In genomic region chr8:61480260-61480967, GRCm38 (mm10) we compare ENCODE assay signal across 10 mouse cellular contexts. TPM values are rescaled to one million over a fixed set of nuclear protein-coding genes. Genes with fewer than 3 reads are reported as not detected.
DNase-seq lines count a peak whose midpoint lies in the region; ATAC-seq and TF ChIP-seq lines count a peak whose summit lies in the region.
"Had no signal": no experiment of that assay in that cellular context is flagged by ENCODE, and none has a peak within 500 bp of the region (broad histone marks: within the 10 kb centered on the region; RNA-seq: fewer than 3 reads in every experiment).

No protein-coding gene starts in this region.

- H3K4me2 ChIP-seq in midbrain, postnatal 0 days (ENCODE audit: low read depth, low read length, poor library complexity, severe bottlenecking), result no peak overlapping the region
- H3K4me2 ChIP-seq: embryonic facial prominence, embryonic 13.5 days had no signal

- H3K36me3 ChIP-seq in midbrain, postnatal 0 days (ENCODE audit: insufficient read depth, low read length), result no peaks in the 10 kb centered on the region
- H3K36me3 ChIP-seq in limb, embryonic 10.5 days, result no peaks in the 10 kb centered on the region
- H3K36me3 ChIP-seq: embryonic facial prominence, embryonic 13.5 days had no signal

- peak; percentile 19 to 21 for DNase-seq in heart, postnatal 10 days
- no peak for DNase-seq in heart, postnatal 25 days (ENCODE audit: low spot score)
- DNase-seq in WW6 (ENCODE audit: low read depth, low spot score), result peak; percentile 9
- peak; percentile 10 for DNase-seq in gastrocnemius, postnatal 10 days
- DNase-seq in midbrain, postnatal 0 days (ENCODE audit: low spot score), result peak; percentile 16
- no peak for DNase-seq in limb, embryonic 10.5 days (ENCODE audit: low spot score)
- no peak for DNase-seq in thymus, postnatal 25 days
- no peak for DNase-seq in frontal cortex, postnatal 14 days (ENCODE audit: low spot score in 2 of 2)
- DNase-seq: cerebellum, adult 9-11 months had no signal

- H3K4me1 ChIP-seq in midbrain, postnatal 0 days (ENCODE audit: insufficient read depth, low read length), result no peaks in the 10 kb centered on the region
- no peaks in the 10 kb centered on the region for H3K4me1 ChIP-seq in limb, embryonic 10.5 days
- H3K4me1 ChIP-seq: embryonic facial prominence, embryonic 13.5 days had no signal

- H3K9ac ChIP-seq in midbrain, postnatal 0 days (replicated peaks; ENCODE audit: low read length, poor library complexity, severe bottlenecking), result no peak overlapping the region
- H3K9ac ChIP-seq: embryonic facial prominence, embryonic 13.5 days had no signal

- H3K27ac ChIP-seq in midbrain, postnatal 0 days (ENCODE audit: low read depth, low read length), result no peak overlapping the region
- H3K27ac ChIP-seq in limb, embryonic 10.5 days, result no peak overlapping the region
- H3K27ac ChIP-seq: embryonic facial prominence, embryonic 13.5 days had no signal

- no peak for TF ChIP-seq CTCF in midbrain, postnatal 0 days (IDR thresholded peaks at IDR 0.05)

- 78% methylated on average over 14 of the region's 14 CpGs for WGBS in midbrain, postnatal 0 days
- 88% methylated on average over 14 of the region's 14 CpGs for WGBS in limb, embryonic 10.5 days

- H3K27me3 ChIP-seq in midbrain, postnatal 0 days (ENCODE audit: insufficient read depth, low read length), result no peaks in the 10 kb centered on the region
- H3K27me3 ChIP-seq in limb, embryonic 10.5 days (ENCODE audit: low read depth, poor library complexity, severe bottlenecking), result no peaks in the 10 kb centered on the region
- H3K27me3 ChIP-seq: embryonic facial prominence, embryonic 13.5 days had no signal

- no peaks in the 10 kb centered on the region for H3K9me3 ChIP-seq in midbrain, postnatal 0 days (ENCODE audit: low read length)
- H3K9me3 ChIP-seq in limb, embryonic 10.5 days (replicated peaks), result no peaks in the 10 kb centered on the region
- H3K9me3 ChIP-seq: embryonic facial prominence, embryonic 13.5 days had no signal

- intact Hi-C loops in heart, postnatal 10 days (cut with DNase I), result loop anchor here (2.0 kb wide), 1 partner anchor 408 kb away; no protein-coding TSS in a partner anchor
- intact Hi-C loops in heart, postnatal 25 days (cut with DNase I), result loop anchor here (5.0 to 10.0 kb wide), 2 partner anchors 438 to 856 kb away; no protein-coding TSS in a partner anchor

- no peak overlapping the region for H3K4me3 ChIP-seq in midbrain, postnatal 0 days (ENCODE audit: low read depth, low read length)
- H3K4me3 ChIP-seq in limb, embryonic 10.5 days, result no peak overlapping the region
- H3K4me3 ChIP-seq: embryonic facial prominence, embryonic 13.5 days had no signal

- no peak for ATAC-seq in midbrain, postnatal 0 days (ENCODE audit: low FRiP score)

RNA-seq across cellular contexts. Expression of gene Cbr4, which starts 7.1 kb away (rescaled TPM):
- 10 to 100 TPM; 55.3 to 55.5 TPM for total RNA-seq in heart, postnatal 10 days (2021)
- 10 to 100 TPM; 69.8 to 80.8 TPM for total RNA-seq in heart, postnatal 25 days (2021)
- 10 to 100 TPM; 28.5 to 32.2 TPM for total RNA-seq in gastrocnemius, postnatal 10 days (2021)
- total RNA-seq in midbrain, postnatal 0 days (2014; rRNA removed), result 8.8 TPM in 2 replicates
- polyA plus RNA-seq in midbrain, postnatal 0 days (2015; fragmentation: Nextera tagmentation; extraction: Ambion mirVana), result 19.2 and 20.2 TPM in 2 replicates
- 23.2 and 28.2 TPM in 2 replicates for polyA plus RNA-seq in limb, embryonic 10.5 days (2016; fragmentation: Nextera tagmentation; extraction: Ambion mirVana)

Comparison
In these comparisons a context has a peak if more than half of its experiments do, and no peak if none do; other contexts are left out.
1. DNase-seq: peak in heart, postnatal 10 days (2 of 2), WW6 (single experiment), gastrocnemius, postnatal 10 days (single experiment) and midbrain, postnatal 0 days (single experiment); none in heart, postnatal 25 days (single experiment), limb, embryonic 10.5 days (single experiment), thymus, postnatal 25 days (single experiment) and frontal cortex, postnatal 14 days (0 of 2).